Mouse (Mus musculus): ENCODE results near the gene Gm4491.

DNA sequence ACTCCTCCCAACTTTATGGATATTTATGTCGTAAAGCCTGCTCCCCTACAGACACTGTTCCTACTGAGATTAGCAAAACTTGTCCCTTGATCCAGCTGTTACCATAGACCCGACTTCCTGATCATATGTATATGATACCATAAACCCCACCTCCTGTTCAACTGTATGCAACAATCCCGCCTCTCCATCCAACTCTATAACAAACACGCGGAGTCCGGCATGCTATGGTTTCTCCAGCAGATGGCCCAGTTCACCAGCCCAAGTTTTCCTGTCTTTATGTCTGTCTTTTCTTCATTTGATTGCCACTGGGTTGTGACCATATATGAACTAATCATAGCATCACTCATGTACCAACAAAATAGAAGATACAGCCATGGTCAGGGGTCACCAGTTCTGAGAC, 40.1 kb downstream of the Gm4491 start:
- no peak for TF ChIP-seq ZNF384 (IDR thresholded peaks at IDR 0.05; ENCODE audit: low read depth, low read length)
- TF ChIP-seq CHD2 (IDR thresholded peaks at IDR 0.05; ENCODE audit: low read depth, low read length), result no peak
- TF ChIP-seq MAFK (IDR thresholded peaks at IDR 0.05; ENCODE audit: insufficient read depth, low read depth, low read length), result no peak
- no peak for TF ChIP-seq ZC3H11A (IDR thresholded peaks at IDR 0.05; ENCODE audit: borderline replicate concordance, low read depth, low read length)
